Mouse (Mus musculus) left cerebral cortex, postnatal 4 days (tissue): ENCODE results near the gene Ctsg. TPM values are rescaled to one million over a fixed set of nuclear protein-coding genes. Genes with fewer than 3 reads are reported as not detected.
"Not testable (repeated sequence)": the region's sequence is repeated elsewhere in the genome, so short reads cannot be mapped to it uniquely, and the experiment has no call there.

ENCODE experiments used
- DNase-seq: peaks from one replicate; pipeline ENCODE4 v3.0.0-alpha.2; 2022
- intact Hi-C: fragments of 180-260 bp; cut with DNase I; formaldehyde crosslinking; loops from one replicate; pipeline ENCODE4 v1.15.1; 2025
- total RNA-seq, 2 experiments: library from RNA; stranded (reverse); gene quantifications; 2 replicates each; pipeline ENCODE4 v1.2.3; 2021

Gene Ctsg
- total RNA-seq = under 1 TPM in 1 of 2 experiments, not detected in 1; 0.40 TPM

GRCm38 (mm10) chr14:56102386-56102785, at the start of gene Ctsg:
Ctsg (minus strand) TSS chr14:56102574.
- DNase-seq = no peak
- intact Hi-C loops = no loop called here

GRCm38 (mm10) chr14:56133675-56134074, 31.3 kb upstream of the Ctsg start:
- intact Hi-C loops, DNase-seq: not testable (repeated sequence)

DNA sequence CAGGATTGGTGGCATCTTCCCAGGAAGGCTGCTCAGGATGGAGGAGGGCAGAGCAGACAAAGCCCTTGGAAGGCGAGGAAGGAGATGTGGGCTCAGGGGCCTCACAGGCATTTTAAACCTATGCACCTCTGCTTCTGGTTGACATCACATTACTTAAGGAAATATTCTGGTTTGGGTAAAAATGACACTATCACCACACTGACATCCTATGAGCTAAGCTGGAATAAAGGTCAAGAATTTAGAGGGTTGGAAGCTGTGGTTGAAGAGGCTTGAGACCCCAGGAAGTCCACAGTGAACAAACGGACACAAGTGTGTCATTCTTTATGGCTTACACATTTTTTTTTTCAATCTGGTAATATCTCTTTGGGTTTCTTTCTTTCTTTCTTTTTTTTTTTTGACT, 30.1 kb upstream of the Ctsg start, which contains the start of gene Gzmd:
Gene Gzmd (minus strand): TSS at position 101 of the 400 bp plus-strand sequence.
- intact Hi-C loops, DNase-seq: not testable (repeated sequence)

- intact Hi-C loops = no loop called here
Observed at GRCm38 (mm10) chr14:56128341-56128740, 26.0 kb upstream of the Ctsg start.

DNA sequence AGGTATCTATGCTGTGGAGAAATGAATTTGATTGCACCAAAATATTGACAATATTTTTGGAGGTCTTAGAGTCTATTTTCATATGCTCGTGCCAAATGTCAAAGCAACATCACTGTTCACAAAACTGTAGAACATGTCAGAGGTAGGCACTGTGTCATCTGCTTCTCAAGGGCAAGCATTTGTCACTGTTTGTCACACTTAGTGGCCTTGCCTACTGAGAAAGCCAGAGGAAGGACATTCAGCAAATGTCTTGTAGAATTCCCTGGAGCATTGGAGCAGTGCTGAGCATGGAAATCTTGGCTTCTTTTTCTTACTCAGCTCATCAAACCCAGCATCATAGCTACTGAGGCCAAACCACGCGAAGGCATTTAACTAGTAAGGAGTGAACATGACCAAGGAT, 21.1 kb upstream of the Ctsg start:
- no peak for DNase-seq
- intact Hi-C loops = no loop called here

More at GRCm38 (mm10) chr14:56128341-56128740, 26.0 kb upstream of the Ctsg start:
- DNase-seq = no peak

DNA sequence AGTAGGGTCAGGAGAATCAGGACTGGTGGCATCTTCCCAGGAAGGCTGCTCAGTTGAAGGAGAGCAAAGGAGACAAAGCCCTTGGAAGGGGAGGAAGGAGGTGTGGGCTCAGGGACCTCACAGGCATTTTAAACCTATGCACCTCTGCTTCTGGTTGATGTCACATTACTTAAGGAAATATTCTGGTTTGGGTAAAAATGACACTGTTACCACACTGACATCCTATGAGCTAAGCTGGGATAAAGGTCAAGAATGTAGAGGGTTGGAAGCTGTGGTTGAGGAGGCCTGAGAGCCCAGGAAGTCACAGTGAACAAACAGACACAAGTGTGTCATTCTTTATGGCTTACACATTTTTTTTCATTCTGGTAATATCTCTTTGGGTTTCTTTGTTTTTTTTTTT, 18.2 kb upstream of the Ctsg start, which contains the start of gene Gzme:
Gene Gzme (minus strand): TSS at position 101 of the 400 bp plus-strand sequence.
- intact Hi-C loops = no loop called here
- no peak for DNase-seq

- intact Hi-C loops, DNase-seq: not testable (repeated sequence)
Observed at GRCm38 (mm10) chr14:56115531-56116310, 13.3 kb upstream of the Ctsg start.

GRCm38 (mm10) chr14:56105447-56106180, 3.2 kb upstream of the Ctsg start:
- DNase-seq = no peak
- intact Hi-C loops = no loop called here

DNA sequence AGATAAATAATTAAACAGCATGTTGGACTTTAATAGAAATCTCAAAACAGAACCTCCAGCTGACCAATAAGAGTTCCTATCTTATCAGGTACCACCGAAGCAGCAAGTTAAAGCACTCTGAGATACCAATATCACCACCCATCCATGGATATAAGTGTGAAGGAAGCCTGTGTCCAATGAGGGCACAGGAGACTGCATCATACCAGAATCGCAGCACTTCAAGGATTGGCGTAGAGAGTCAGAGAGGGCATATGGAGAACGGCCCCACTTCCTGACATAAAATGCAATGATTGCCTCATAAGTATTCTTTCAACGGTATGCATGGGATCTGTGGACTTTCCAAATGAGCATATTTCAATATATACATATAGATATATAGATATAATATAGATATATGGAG, 2.6 kb upstream of the Ctsg start:
- DNase-seq = no peak
- intact Hi-C loops = no loop called here

GRCm38 (mm10) chr14:56103452-56103851, 1.1 kb upstream of the Ctsg start:
- no peak for DNase-seq

GRCm38 (mm10) chr14:56098940-56099339, 3.4 kb downstream of the Ctsg start:
- intact Hi-C loops = no loop called here
- DNase-seq = peak; percentile 12

More at GRCm38 (mm10) chr14:56103452-56103851, 1.1 kb upstream of the Ctsg start:
- intact Hi-C loops = no loop called here

DNA sequence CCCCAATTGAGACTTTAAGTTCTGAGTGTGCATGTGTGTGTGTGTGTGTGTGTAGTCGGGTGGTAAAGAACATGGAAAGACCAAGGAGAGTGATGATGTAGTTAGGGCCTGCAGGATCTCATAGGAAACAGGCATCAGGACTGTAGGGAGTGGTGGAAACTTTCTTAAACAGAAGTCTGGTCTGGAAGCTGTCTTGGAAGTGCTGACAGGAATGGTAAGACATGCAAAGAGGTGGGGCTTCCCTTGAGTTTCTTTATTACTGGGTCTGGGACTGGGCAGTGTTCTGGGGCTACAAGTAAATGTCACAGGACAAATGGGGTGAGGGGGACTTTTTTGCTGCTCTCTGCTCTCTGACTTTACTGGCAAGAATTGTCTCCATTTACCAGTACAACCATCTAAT, 4.8 kb downstream of the Ctsg start:
- intact Hi-C loops = no loop called here
- no peak for DNase-seq

GRCm38 (mm10) chr14:56093353-56093752, 9.0 kb downstream of the Ctsg start:
- no peak for DNase-seq
- intact Hi-C loops = no loop called here

- no peak for DNase-seq
- intact Hi-C loops = no loop called here
Observed at GRCm38 (mm10) chr14:56086711-56087110, 15.7 kb downstream of the Ctsg start.

GRCm38 (mm10) chr14:56085167-56085566, 17.2 kb downstream of the Ctsg start, which contains the start of gene Mcpt8:
Mcpt8 (minus strand) TSS chr14:56085273.
- DNase-seq = no peak
- intact Hi-C loops = no loop called here

GRCm38 (mm10) chr14:56082016-56082415, 20.4 kb downstream of the Ctsg start:
- intact Hi-C loops = no loop called here
- DNase-seq = peak; percentile 29

GRCm38 (mm10) chr14:56062213-56062612, 40.2 kb downstream of the Ctsg start, which contains the start of gene Mcpt4:
Mcpt4 (minus strand) TSS chr14:56062313.
- DNase-seq, intact Hi-C loops: not testable (repeated sequence)

- no peak for DNase-seq
- intact Hi-C loops = no loop called here
Observed at GRCm38 (mm10) chr14:56057722-56058121, 44.7 kb downstream of the Ctsg start.

DNA sequence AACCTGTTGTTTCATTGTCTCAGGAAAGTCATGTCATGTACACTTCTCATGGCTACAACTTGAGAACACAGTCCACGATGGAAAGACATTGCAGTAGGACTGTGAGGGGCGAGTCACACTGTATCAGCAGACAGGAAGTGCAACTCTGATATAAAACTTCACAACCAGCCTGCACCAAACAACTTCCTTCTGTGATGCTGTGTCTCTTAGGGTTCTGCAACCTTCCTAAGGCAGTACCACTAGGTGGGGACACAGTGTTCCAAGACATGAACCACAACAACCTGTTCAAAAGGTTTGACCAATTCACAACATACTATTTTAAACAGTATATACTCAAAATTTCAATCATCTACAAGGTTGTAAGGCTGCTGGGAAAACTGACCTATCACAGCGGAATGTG, 47.0 kb downstream of the Ctsg start:
- DNase-seq = no peak
- intact Hi-C loops = no loop called here
